Mouse (Mus musculus): ENCODE data around the gene Col7a1. TPM values are rescaled to one million over a fixed set of nuclear protein-coding genes. Genes with fewer than 3 reads are reported as not detected.

Col7a1 gene
- total and polyA plus RNA-seq, 2 experiments = 0.23 to 0.46 TPM

DNA sequence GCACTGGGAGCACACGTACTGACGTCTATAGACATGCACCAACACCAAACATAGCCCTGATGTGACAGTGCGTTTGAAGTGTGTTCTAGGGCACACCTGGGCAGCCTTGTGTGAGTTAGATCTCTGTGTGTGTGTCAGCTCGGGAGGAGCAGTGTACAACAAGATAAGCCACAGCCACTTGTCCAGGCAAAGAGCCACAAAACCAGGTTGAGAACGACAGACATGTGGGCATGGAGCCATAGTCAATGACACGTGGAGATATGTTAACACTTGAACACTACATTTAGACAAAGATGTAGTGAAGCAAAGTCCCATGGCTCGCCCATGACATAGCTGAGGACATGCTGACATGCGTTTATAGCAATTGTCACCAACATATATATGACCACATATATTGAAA lies 17.2 kb downstream of the Col7a1 start:
- WGBS = 72% methylated on average over 8 of the region's 8 CpGs
- Histone ChIP-seq H3K36me3 (ENCODE audit: control insufficient read depth, insufficient read depth, low read length) (no peaks in the 10 kb centered on the region), H3K4me3 (ENCODE audit: insufficient read depth, low read depth, low read length) (no peak overlapping the region), H3K27me3 (ENCODE audit: control insufficient read depth, insufficient read depth, low read length) (no peaks in the 10 kb centered on the region), H3K79me2 (ENCODE audit: control insufficient read depth, insufficient read depth, low read length) (no peaks in the 10 kb centered on the region), H3K9ac (ENCODE audit: low read depth, low read length) (no peak overlapping the region), H3K4me1 (ENCODE audit: control insufficient read depth, insufficient read depth, low read length) (no peaks in the 10 kb centered on the region), H3K27ac (replicated peaks; ENCODE audit: insufficient read depth, low read depth, low read length) (no peak overlapping the region)
- no peak for DNase-seq (ENCODE audit: extremely low read depth, low read depth, low spot score)
- TF ChIP-seq POLR2A (IDR thresholded peaks at IDR 0.05; ENCODE audit: extremely low read depth, insufficient read depth, low read length) = no peak
- no peak for TF ChIP-seq CTCF (IDR thresholded peaks at IDR 0.05; ENCODE audit: low read depth, low read length)

DNA sequence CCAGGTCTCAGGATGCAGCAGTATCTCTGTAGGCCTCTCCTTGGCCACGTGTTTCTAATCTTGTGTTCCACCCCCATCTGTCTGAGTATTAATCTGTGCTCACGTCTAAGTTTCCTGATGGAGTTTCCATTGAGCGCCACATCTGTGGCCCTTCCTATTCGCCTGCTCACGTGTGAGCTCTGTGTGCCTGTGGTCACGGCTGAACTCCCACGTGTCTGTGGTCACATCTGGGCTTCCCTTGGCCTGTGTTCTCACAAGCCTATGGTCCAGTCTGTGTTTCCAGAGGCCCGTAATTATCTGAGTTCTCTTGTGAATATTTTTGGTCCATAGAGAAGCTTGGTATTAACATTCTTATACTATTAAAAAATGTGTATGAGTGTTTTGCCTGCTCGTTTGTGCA lies 23.1 kb downstream of the Col7a1 start:
- 80% methylated on average over 9 of the region's 9 CpGs for WGBS
- no peak for TF ChIP-seq CTCF (IDR thresholded peaks at IDR 0.05; ENCODE audit: low read depth, low read length)
- no peak for TF ChIP-seq POLR2A (IDR thresholded peaks at IDR 0.05; ENCODE audit: extremely low read depth, insufficient read depth, low read length)
- H3K27ac ChIP-seq (replicated peaks; ENCODE audit: insufficient read depth, low read depth, low read length) = no peak overlapping the region

DNA sequence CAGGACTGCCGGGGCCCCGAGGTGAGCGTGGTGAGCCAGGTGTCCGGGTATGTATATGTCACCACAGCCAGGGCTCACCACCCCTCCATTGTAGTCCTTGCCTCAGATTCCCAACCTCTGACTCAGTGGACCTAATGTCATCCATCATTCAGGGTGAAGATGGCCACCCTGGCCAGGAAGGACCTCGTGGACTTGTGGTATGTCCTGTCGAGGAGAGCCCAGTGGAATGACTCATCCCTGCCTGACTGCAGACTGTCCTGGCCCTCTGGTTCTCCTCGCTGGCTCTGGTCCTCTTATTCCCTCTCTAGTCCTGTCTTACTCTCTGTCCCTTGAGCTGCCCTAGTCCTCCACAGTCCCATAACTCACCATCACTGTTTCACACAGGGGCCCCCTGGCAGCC lies 24.6 kb downstream of the Col7a1 start:
- H3K27ac ChIP-seq (replicated peaks; ENCODE audit: insufficient read depth, low read depth, low read length) = no peak overlapping the region
- H3K36me3 ChIP-seq (ENCODE audit: control insufficient read depth, insufficient read depth, low read length) = no peaks in the 10 kb centered on the region
- H3K4me3 ChIP-seq (ENCODE audit: insufficient read depth, low read depth, low read length) = no peak overlapping the region
- no peak overlapping the region for H3K9ac ChIP-seq (ENCODE audit: low read depth, low read length)
- H3K27me3 ChIP-seq (ENCODE audit: control insufficient read depth, insufficient read depth, low read length) = no peaks in the 10 kb centered on the region
- 74% methylated on average over 7 of the region's 7 CpGs for WGBS
- TF ChIP-seq CTCF (IDR thresholded peaks at IDR 0.05; ENCODE audit: low read depth, low read length) = no peak
- no peak for TF ChIP-seq POLR2A (IDR thresholded peaks at IDR 0.05; ENCODE audit: extremely low read depth, insufficient read depth, low read length)
- no peaks in the 10 kb centered on the region for H3K79me2 ChIP-seq (ENCODE audit: control insufficient read depth, insufficient read depth, low read length)
- no peak for DNase-seq (ENCODE audit: extremely low read depth, low read depth, low spot score)
- no peaks in the 10 kb centered on the region for H3K4me1 ChIP-seq (ENCODE audit: control insufficient read depth, insufficient read depth, low read length)

More for the DNA sequence above, 23.1 kb downstream of the Col7a1 start:
- no peak overlapping the region for H3K4me3 ChIP-seq (ENCODE audit: insufficient read depth, low read depth, low read length)
- no peaks in the 10 kb centered on the region for H3K4me1 ChIP-seq (ENCODE audit: control insufficient read depth, insufficient read depth, low read length)
- H3K79me2 ChIP-seq (ENCODE audit: control insufficient read depth, insufficient read depth, low read length) = no peaks in the 10 kb centered on the region
- H3K27me3 ChIP-seq (ENCODE audit: control insufficient read depth, insufficient read depth, low read length) = no peaks in the 10 kb centered on the region
- DNase-seq (ENCODE audit: extremely low read depth, low read depth, low spot score) = no peak
- no peak overlapping the region for H3K9ac ChIP-seq (ENCODE audit: low read depth, low read length)
- H3K36me3 ChIP-seq (ENCODE audit: control insufficient read depth, insufficient read depth, low read length) = no peaks in the 10 kb centered on the region

DNA sequence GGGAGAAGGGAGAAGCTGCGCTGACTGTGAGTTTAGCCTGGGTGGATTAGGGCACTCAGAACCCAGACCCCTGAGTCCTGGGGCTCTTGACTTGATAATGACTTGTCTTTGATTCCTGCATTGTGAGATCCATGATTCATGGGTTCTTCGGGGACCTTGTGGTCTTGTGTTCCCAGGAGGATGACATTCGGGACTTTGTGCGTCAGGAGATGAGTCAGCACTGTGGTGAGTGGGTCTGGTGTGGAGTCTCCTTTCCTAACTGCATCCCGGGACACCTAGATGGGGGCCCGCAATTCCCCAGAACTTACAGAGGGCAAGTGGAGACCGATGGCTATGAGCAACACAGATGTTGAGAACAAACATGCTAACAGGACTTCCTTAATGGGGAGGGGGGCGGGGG lies 29.1 kb downstream of the Col7a1 start:
- no peak overlapping the region for H3K9ac ChIP-seq (ENCODE audit: low read depth, low read length)
- TF ChIP-seq POLR2A (IDR thresholded peaks at IDR 0.05; ENCODE audit: extremely low read depth, insufficient read depth, low read length) (no peak), CTCF (IDR thresholded peaks at IDR 0.05; ENCODE audit: low read depth, low read length) (no peak)
- no peak overlapping the region for H3K27ac ChIP-seq (replicated peaks; ENCODE audit: insufficient read depth, low read depth, low read length)
- 80% methylated on average over 8 of the region's 8 CpGs for WGBS
- no peaks in the 10 kb centered on the region for H3K27me3 ChIP-seq (ENCODE audit: control insufficient read depth, insufficient read depth, low read length)
- H3K36me3 ChIP-seq (ENCODE audit: control insufficient read depth, insufficient read depth, low read length) = no peaks in the 10 kb centered on the region
- H3K4me3 ChIP-seq (ENCODE audit: insufficient read depth, low read depth, low read length) = no peak overlapping the region
- no peak for DNase-seq (ENCODE audit: extremely low read depth, low read depth, low spot score)
- H3K4me1 ChIP-seq (ENCODE audit: control insufficient read depth, insufficient read depth, low read length) = no peaks in the 10 kb centered on the region
- no peaks in the 10 kb centered on the region for H3K79me2 ChIP-seq (ENCODE audit: control insufficient read depth, insufficient read depth, low read length)

DNA sequence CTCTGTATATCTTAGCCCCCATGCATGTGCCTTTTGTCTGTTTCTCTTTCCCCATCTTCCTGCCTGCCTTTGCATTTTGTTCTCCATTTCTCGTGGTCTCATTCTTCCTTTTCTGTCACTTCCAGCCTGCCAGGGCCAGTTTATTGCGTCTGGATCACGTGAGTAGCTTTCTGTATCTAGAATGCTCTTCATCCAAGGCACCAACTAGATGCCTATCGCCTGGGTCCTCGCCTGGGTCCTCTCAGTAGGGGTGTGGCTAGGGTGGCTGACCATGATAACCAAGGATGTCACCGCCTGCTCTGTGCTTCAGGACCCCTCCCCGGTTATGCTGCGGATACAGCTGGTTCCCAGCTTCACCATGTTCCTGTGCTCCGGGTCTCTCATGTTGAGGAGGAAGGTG lies 29.8 kb downstream of the Col7a1 start:
- 69% methylated on average over 9 of the region's 9 CpGs for WGBS
- H3K9ac ChIP-seq (ENCODE audit: low read depth, low read length) = no peak overlapping the region

DNA sequence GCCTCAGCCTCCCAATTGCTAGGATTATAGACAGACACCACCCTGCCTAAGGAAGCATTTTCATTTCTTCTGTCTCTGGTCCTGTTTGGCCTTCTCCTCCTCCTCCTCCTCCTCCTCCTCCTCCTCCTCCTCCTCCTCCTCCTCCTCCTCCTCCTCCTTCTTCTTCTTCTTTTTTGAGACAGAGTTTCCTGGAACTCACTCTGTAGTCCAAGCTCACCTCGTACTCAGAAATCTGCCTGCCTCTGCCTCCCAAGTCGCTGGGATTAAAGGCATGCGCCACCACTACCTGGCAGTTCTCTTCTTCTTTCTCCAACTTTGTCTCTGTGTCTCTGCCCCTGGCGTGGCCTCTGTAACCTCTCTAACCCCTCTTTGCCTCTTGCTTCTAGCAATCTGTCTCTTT lies 32.3 kb downstream of the Col7a1 start, which contains the start of gene Ucn2:
Ucn2 (plus strand) TSS at position 301 of the 400 bp plus-strand sequence.
- Histone ChIP-seq H3K4me1 (ENCODE audit: control insufficient read depth, insufficient read depth, low read length) (no peaks in the 10 kb centered on the region), H3K27ac (replicated peaks; ENCODE audit: insufficient read depth, low read depth, low read length) (no peak within 1 kb of the TSS), H3K9ac (ENCODE audit: low read depth, low read length) (no peak within 1 kb of the TSS), H3K27me3 (ENCODE audit: control insufficient read depth, insufficient read depth, low read length) (no peaks in the 10 kb centered on the region), H3K79me2 (ENCODE audit: control insufficient read depth, insufficient read depth, low read length) (no peaks in the 10 kb centered on the region), H3K4me3 (ENCODE audit: insufficient read depth, low read depth, low read length) (no peak within 1 kb of the TSS), H3K36me3 (ENCODE audit: control insufficient read depth, insufficient read depth, low read length) (no peaks in the 10 kb centered on the region)
- 79% methylated on average over 4 of the region's 4 CpGs for WGBS
- TF ChIP-seq POLR2A (IDR thresholded peaks at IDR 0.05; ENCODE audit: extremely low read depth, insufficient read depth, low read length) = no peak
- no peak for TF ChIP-seq CTCF (IDR thresholded peaks at IDR 0.05; ENCODE audit: low read depth, low read length)
- DNase-seq (ENCODE audit: extremely low read depth, low read depth, low spot score) = no peak

More for the DNA sequence above, 29.8 kb downstream of the Col7a1 start:
- DNase-seq (ENCODE audit: extremely low read depth, low read depth, low spot score) = no peak
- Histone ChIP-seq H3K36me3 (ENCODE audit: control insufficient read depth, insufficient read depth, low read length) (no peaks in the 10 kb centered on the region), H3K4me3 (ENCODE audit: insufficient read depth, low read depth, low read length) (no peak overlapping the region), H3K27ac (replicated peaks; ENCODE audit: insufficient read depth, low read depth, low read length) (no peak overlapping the region), H3K27me3 (ENCODE audit: control insufficient read depth, insufficient read depth, low read length) (no peaks in the 10 kb centered on the region), H3K79me2 (ENCODE audit: control insufficient read depth, insufficient read depth, low read length) (no peaks in the 10 kb centered on the region), H3K4me1 (ENCODE audit: control insufficient read depth, insufficient read depth, low read length) (no peaks in the 10 kb centered on the region)
- no peak for TF ChIP-seq CTCF (IDR thresholded peaks at IDR 0.05; ENCODE audit: low read depth, low read length)
- TF ChIP-seq POLR2A (IDR thresholded peaks at IDR 0.05; ENCODE audit: extremely low read depth, insufficient read depth, low read length) = no peak
